Mouse (Mus musculus): ENCODE measurements at regions not wholly inside any gene's neighbourhood (a gene's known extent, or its start where the extent isn't known, plus 50 kb on each side); places are given as distances from the start of the nearest gene placed in this dataset.

- Histone ChIP-seq H3K36me3 (no peaks in the 10 kb centered on the region), H3K27ac (no peak overlapping the region), H3K9me3 (no peaks in the 10 kb centered on the region), H3K27me3 (no peaks in the 10 kb centered on the region), H3K4me2 (no peak overlapping the region), H3K4me1 (replicated peaks) (no peaks in the 10 kb centered on the region), H3K4me3 (no peak overlapping the region), H3K9ac (no peak overlapping the region)
- 94% methylated on average over 15 of the region's 15 CpGs for WGBS
- no peak for ATAC-seq (ENCODE audit: low FRiP score)
These were observed 1285.3 kb upstream of the Cdh9 start for GRCm38 (mm10) chr15:15443271-15443670.

DNA sequence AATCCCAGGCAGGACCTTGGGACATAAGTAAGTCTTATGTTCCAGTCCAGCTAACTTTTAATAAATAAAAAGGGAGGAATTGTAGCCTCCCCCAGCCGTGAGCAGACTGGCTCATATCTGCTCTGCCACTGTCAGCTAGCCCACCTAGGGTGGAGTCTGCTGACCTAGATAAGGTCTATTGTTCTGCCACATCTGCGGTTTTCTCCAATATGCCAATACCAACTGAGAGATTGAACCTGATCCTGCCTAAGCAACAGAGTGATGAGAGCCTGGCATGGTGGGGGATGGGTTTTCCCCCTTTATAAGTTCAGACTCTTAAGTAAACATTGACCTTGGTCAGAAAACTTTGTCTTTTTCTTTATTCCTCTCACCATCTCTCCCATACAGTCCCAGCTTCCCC is 1250.9 kb upstream of the Cdh9 start:
- Histone ChIP-seq H3K4me1 (replicated peaks) (no peaks in the 10 kb centered on the region), H3K9me3 (no peaks in the 10 kb centered on the region), H3K27ac (no peak overlapping the region), H3K4me3 (no peak overlapping the region), H3K9ac (no peak overlapping the region), H3K4me2 (no peak overlapping the region), H3K36me3 (no peaks in the 10 kb centered on the region), H3K27me3 (no peaks in the 10 kb centered on the region)
- WGBS, result 84% methylated on average over 2 of the region's 2 CpGs
- no peak for ATAC-seq (ENCODE audit: low FRiP score)

DNA sequence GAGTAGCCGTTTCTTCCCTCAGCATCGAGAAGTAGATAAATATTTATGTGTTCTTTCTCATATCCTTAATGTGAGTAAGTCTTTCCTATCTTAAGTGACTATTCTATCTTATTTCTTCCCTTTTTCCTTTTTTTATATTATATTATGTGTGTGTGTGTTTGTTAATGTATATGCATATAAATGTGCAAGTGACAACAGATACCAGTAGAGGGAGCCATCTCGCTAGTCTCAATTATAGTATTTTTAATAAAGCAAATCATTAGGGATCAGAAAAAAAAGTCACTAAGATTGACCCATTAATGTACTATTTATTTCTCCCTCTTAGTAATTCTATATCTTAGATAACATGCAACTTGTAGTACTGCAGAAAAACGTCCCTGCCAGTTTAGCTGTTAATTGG is 1228.3 kb upstream of the Cdh9 start:
- no peaks in the 10 kb centered on the region for H3K36me3 ChIP-seq
- 90% methylated on average over 4 of the region's 4 CpGs for WGBS
- H3K4me2 ChIP-seq, result no peak overlapping the region
- H3K9ac ChIP-seq, result no peak overlapping the region
- no peak for ATAC-seq (ENCODE audit: low FRiP score)
- no peaks in the 10 kb centered on the region for H3K4me1 ChIP-seq (replicated peaks)
- no peaks in the 10 kb centered on the region for H3K9me3 ChIP-seq
- no peaks in the 10 kb centered on the region for H3K27me3 ChIP-seq
- no peak overlapping the region for H3K27ac ChIP-seq
- H3K4me3 ChIP-seq, result no peak overlapping the region

DNA sequence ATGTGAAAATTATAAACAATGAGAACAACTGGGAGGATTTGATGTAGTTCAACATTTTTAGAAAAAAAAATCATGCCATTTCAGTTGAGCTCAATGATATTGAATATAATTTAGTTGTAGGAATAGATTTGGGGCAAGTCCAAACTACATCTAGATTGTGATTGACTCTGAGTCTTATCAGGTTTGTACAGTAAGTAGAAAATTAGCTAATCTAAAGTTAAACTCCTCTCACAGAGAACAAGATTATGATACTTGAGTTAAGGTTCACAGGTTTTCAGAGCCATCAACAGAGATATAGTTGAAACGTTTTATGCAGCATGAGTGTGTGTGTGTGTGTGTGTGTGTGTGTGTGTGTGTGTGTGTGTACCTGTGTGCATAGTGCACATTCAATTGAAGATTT is 1189.6 kb upstream of the Cdh9 start:
- no peaks in the 10 kb centered on the region for H3K36me3 ChIP-seq
- ATAC-seq (ENCODE audit: low FRiP score), result no peak
- no peak overlapping the region for H3K27ac ChIP-seq
- no peaks in the 10 kb centered on the region for H3K4me1 ChIP-seq (replicated peaks)
- H3K27me3 ChIP-seq, result no peaks in the 10 kb centered on the region
- H3K9me3 ChIP-seq, result no peaks in the 10 kb centered on the region
- no peak overlapping the region for H3K4me2 ChIP-seq
- WGBS, result 88% methylated on average over 1 of the region's 1 CpGs
- no peak overlapping the region for H3K9ac ChIP-seq
- H3K4me3 ChIP-seq, result no peak overlapping the region

DNA sequence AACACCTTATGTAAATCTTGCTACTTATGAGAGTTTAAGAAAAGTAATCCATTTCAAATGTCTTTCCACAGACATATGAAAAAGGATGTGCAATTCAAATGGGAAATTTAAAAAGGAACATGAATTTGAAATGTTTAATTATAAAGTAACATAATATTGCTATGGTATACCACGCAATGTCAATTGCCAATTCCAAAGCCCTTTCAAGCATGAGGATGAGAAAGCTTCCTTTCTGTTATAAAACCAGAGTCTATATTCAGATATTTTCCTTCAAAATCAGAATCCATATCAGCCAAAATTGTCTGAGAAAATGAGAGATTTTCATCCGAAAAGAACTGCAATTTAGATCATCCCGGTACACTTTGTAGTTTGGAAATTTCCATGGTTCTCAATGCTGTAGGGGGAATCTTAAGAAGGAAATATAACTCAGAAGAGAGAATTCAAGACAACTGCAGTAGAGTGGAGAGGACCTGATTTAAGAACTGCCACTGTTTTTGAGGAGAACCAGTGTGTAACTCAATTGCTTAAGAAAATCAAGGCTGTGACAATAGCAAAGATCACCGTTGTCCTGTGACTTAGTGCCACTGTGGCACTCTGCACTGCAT is 1169.3 kb upstream of the Cdh9 start:
- Histone ChIP-seq H3K4me1 (replicated peaks) (no peaks in the 10 kb centered on the region), H3K27me3 (no peaks in the 10 kb centered on the region), H3K36me3 (no peaks in the 10 kb centered on the region), H3K4me3 (no peak overlapping the region), H3K9me3 (no peaks in the 10 kb centered on the region), H3K4me2 (no peak overlapping the region), H3K27ac (no peak overlapping the region), H3K9ac (no peak overlapping the region)
- no peak for ATAC-seq (ENCODE audit: low FRiP score)
- 93% methylated on average over 4 of the region's 4 CpGs for WGBS

DNA sequence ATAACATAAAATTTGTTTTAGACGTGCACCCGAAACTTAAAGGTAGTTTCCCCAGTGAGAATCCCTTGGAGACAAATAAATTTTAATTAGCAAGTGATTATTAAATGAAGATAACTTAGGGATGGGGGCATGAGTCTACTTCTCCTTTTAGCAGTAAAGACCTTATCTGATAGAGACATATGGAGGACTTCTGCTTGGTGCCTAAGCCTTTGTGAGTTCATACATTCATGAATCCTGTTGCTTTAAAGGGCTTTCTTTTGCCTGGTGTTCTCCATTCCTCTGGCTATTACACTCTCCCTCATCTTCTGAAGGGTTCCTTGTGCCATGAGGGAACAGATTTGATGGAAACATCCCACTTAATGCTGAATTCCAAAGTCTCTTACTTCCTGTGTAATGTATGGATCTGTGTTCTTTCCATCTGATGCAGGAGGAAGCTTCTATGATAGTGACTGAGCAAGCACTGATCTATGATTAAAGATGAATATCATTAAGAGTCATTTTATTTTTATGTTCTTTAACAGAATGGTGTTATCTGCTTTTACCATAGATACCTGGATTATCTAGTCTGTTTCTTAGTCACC is 1146.2 kb upstream of the Cdh9 start:
- 95% methylated on average over 2 of the region's 2 CpGs for whole genome bisulfite sequencing
- Histone ChIP-seq H3K27me3 (no peaks in the 10 kb centered on the region), H3K36me3 (no peaks in the 10 kb centered on the region), H3K4me2 (no peak overlapping the region), H3K4me1 (replicated peaks) (no peaks in the 10 kb centered on the region), H3K4me3 (no peak overlapping the region), H3K9ac (no peak overlapping the region), H3K27ac (no peak overlapping the region), H3K9me3 (no peaks in the 10 kb centered on the region)
- no peak for ATAC-seq (ENCODE audit: low FRiP score)

DNA sequence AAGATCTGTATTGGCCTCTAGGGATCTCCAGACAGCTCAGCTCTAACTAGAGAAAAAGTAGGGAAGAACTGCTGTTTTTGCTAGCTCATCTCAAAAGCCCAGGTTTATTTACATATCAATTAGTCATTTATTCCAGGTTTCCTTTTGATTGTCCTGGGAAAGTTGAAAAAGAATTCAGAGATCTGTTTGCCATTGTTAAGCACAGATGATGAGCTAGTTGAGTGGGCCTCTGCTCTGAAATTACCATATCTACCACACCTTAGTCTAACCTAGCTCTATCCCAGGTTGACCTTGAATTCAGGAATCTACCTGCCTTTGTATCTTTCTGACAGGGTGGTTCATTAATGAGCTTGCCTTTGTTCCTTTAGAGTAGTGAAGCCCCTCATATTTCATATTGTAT is 1110.6 kb upstream of the Cdh9 start:
- no peak for ATAC-seq (ENCODE audit: low FRiP score)

GRCm38 (mm10) chr15:15629304-15629703 is 1099.3 kb upstream of the Cdh9 start:
- H3K27me3 ChIP-seq, result no peaks in the 10 kb centered on the region
- H3K4me2 ChIP-seq, result no peak overlapping the region
- 62% methylated on average over 2 of the region's 2 CpGs for WGBS
- no peaks in the 10 kb centered on the region for H3K4me1 ChIP-seq (replicated peaks)
- ATAC-seq (ENCODE audit: low FRiP score), result no peak
- H3K27ac ChIP-seq, result no peak overlapping the region
- no peaks in the 10 kb centered on the region for H3K36me3 ChIP-seq
- no peak overlapping the region for H3K9ac ChIP-seq
- H3K9me3 ChIP-seq, result no peaks in the 10 kb centered on the region
- no peak overlapping the region for H3K4me3 ChIP-seq

More for the DNA sequence above, 1110.6 kb upstream of the Cdh9 start:
- H3K27me3 ChIP-seq, result no peaks in the 10 kb centered on the region
- H3K9me3 ChIP-seq, result no peaks in the 10 kb centered on the region
- no peak overlapping the region for H3K27ac ChIP-seq
- H3K4me1 ChIP-seq (replicated peaks), result no peaks in the 10 kb centered on the region
- H3K36me3 ChIP-seq, result no peaks in the 10 kb centered on the region
- no peak overlapping the region for H3K4me3 ChIP-seq
- no peak overlapping the region for H3K4me2 ChIP-seq
- H3K9ac ChIP-seq, result no peak overlapping the region

DNA sequence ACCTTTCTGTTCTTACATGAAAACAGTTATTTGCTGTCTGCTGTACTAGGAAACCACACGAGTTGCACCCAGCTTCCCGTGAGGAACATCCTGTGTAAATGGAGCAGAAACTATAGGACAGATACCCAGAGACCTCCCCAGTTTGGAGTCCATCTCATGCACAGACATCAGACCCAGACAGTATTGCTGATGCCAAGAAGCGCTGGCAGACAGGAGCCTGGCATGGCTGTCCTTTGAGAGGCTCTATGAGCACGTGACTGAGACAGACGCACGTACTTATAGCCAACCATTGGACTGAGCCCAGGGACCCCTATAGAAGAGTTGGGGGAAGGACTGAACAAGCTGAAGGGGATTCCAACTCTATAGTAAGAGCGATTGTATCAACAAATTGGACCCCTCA is 1098.3 kb upstream of the Cdh9 start:
- no peaks in the 10 kb centered on the region for H3K9me3 ChIP-seq
- no peaks in the 10 kb centered on the region for H3K36me3 ChIP-seq
- no peak overlapping the region for H3K4me2 ChIP-seq
- H3K9ac ChIP-seq, result no peak overlapping the region
- 94% methylated on average over 7 of the region's 7 CpGs for WGBS
- no peak for ATAC-seq (ENCODE audit: low FRiP score)
- no peaks in the 10 kb centered on the region for H3K27me3 ChIP-seq
- no peaks in the 10 kb centered on the region for H3K4me1 ChIP-seq (replicated peaks)
- H3K27ac ChIP-seq, result no peak overlapping the region
- H3K4me3 ChIP-seq, result no peak overlapping the region

- no peak overlapping the region for H3K4me3 ChIP-seq
- 60% methylated on average over 2 of the region's 2 CpGs for WGBS
- no peak overlapping the region for H3K9ac ChIP-seq
- ATAC-seq (ENCODE audit: low FRiP score), result 0 out of 2 replicates have a peak, but pooled peaks have one; percentile 43
- H3K4me2 ChIP-seq, result no peak overlapping the region
- no peaks in the 10 kb centered on the region for H3K36me3 ChIP-seq
- no peaks in the 10 kb centered on the region for H3K4me1 ChIP-seq (replicated peaks)
- H3K27ac ChIP-seq, result no peak overlapping the region
- H3K27me3 ChIP-seq, result no peaks in the 10 kb centered on the region
- no peaks in the 10 kb centered on the region for H3K9me3 ChIP-seq
These were observed 1091.4 kb upstream of the Cdh9 start for GRCm38 (mm10) chr15:15637130-15637529.

DNA sequence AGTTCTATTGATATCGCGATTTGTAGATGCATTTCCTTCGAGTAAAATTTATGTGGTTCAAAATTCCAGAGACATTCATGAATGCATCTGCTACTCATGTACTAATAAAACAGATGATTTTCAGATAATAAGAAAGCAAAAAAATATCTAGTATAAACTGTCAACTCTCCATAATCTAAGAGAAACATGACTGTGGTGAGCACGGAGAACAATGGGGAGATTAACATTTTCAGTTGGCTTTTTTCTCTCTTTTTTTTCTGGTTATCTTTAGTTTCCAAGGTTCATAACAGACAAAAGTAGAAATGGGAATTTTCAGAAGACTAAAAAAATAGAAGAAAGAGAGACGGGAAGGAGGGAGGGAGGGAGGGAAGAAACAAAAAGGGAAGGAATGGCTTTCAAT is 1079.8 kb upstream of the Cdh9 start:
- Histone ChIP-seq H3K4me1 (replicated peaks) (no peaks in the 10 kb centered on the region), H3K27ac (no peak overlapping the region), H3K9me3 (no peaks in the 10 kb centered on the region), H3K4me3 (no peak overlapping the region), H3K27me3 (no peaks in the 10 kb centered on the region), H3K9ac (no peak overlapping the region), H3K4me2 (no peak overlapping the region), H3K36me3 (no peaks in the 10 kb centered on the region)
- 90% methylated on average over 5 of the region's 5 CpGs for WGBS
- no peak for ATAC-seq (ENCODE audit: low FRiP score)

GRCm38 (mm10) chr15:15666744-15667143 is 1061.8 kb upstream of the Cdh9 start:
- Histone ChIP-seq H3K4me3 (no peak overlapping the region), H3K9ac (no peak overlapping the region), H3K36me3 (no peaks in the 10 kb centered on the region), H3K4me2 (no peak overlapping the region), H3K27me3 (no peaks in the 10 kb centered on the region), H3K27ac (no peak overlapping the region), H3K4me1 (replicated peaks) (no peaks in the 10 kb centered on the region), H3K9me3 (no peaks in the 10 kb centered on the region)
- no peak for ATAC-seq (ENCODE audit: low FRiP score)

- H3K9ac ChIP-seq, result no peak overlapping the region
- no peak for ATAC-seq (ENCODE audit: low FRiP score)
- H3K9me3 ChIP-seq, result no peaks in the 10 kb centered on the region
- H3K36me3 ChIP-seq, result no peaks in the 10 kb centered on the region
- H3K27me3 ChIP-seq, result no peaks in the 10 kb centered on the region
- H3K4me3 ChIP-seq, result no peak overlapping the region
- WGBS, result 80% methylated on average over 2 of the region's 2 CpGs
- H3K4me2 ChIP-seq, result no peak overlapping the region
- H3K4me1 ChIP-seq (replicated peaks), result no peaks in the 10 kb centered on the region
- no peak overlapping the region for H3K27ac ChIP-seq
These were observed 1035.8 kb upstream of the Cdh9 start for GRCm38 (mm10) chr15:15692713-15693112.
